Mouse (Mus musculus): ENCODE measurements around the gene Ube2d3. TPM values are rescaled to one million over a fixed set of nuclear protein-coding genes. Genes with fewer than 3 reads are reported as not detected.
A peak's percentile ranks its signal among the peaks of the same experiment; 100 is the strongest.

Ube2d3 gene
- polyA plus RNA-seq, 1 experiment from 2014 or later, result 298 TPM

DNA sequence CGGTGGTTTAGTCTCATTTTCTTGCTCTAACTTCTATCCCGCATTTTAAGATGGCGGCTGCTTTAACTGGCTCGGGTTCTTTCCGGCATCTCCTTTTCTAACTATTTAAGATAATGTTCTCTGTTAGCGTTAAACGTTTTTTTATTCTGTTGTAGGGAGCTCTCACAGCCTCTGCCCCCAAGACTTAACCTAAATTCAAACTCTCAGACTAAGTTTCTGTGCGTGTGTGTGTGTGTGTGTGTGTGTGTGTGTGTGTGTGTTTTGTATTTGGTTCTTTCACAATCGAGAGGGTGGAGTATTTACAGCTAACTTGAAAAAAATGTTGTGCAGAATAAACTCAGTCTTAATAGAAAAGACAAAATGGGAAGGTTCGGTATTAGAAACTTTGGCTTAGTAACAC, 2.7 kb downstream of the Ube2d3 start:
- Histone ChIP-seq H3K36me3 (replicated peaks; ENCODE audit: insufficient read depth, low read length) (peaks cover 28% of the 10 kb centered on the region), H3K4me1 (ENCODE audit: insufficient read depth) (peaks cover 10% of the 10 kb centered on the region; the same call in 1 of the 2 replicates), H3K9ac (replicated peaks) (peak overlapping the region; percentile 98), H3K4me2 (ENCODE audit: low read depth, low read length) (peak overlapping the region; percentile 71), H3K9me3 (ENCODE audit: low read length) (no peaks in the 10 kb centered on the region), H3K27ac (ENCODE audit: low read depth) (peak overlapping the region; percentile 100), H3K27me3 (ENCODE audit: insufficient read depth, low read length) (no peaks in the 10 kb centered on the region), H3K4me3 (ENCODE audit: low read depth, low read length) (peak overlapping the region; percentile 78)
- 29% methylated on average over 10 of the region's 10 CpGs for WGBS (ENCODE audit: insufficient replicate concordance)
- peak; percentile 44 for DNase-seq
- TF ChIP-seq EP300 (IDR thresholded peaks at IDR 0.05; ENCODE audit: low read depth), result no peak
- no peak for TF ChIP-seq CTCF (IDR thresholded peaks at IDR 0.05; ENCODE audit: low read depth)
- ATAC-seq, result no peak

DNA sequence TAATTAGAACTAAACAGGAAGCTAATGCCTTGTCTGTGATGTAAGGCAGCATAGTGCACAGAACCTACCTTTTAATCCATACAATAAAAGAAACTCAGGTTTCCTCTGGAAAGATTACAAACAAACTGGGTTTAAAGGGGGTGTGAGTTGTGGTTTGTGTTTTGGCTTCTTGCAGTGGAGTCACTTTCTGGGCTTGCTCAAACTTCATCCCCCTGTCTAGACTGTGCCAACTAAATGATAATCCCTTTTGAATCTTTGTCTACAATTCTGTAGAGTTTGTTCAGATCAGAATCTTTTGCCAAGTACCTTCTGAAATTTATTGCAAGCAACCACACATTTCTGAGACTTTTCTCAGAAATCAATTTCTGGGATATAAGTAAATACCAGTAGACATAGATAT, 7.0 kb downstream of the Ube2d3 start:
- no peak overlapping the region for H3K27ac ChIP-seq (ENCODE audit: low read depth)
- peaks cover 10% of the 10 kb centered on the region; the same call in 1 of the 2 replicates for H3K4me1 ChIP-seq (ENCODE audit: insufficient read depth)
- H3K36me3 ChIP-seq (replicated peaks; ENCODE audit: insufficient read depth, low read length), result peaks cover 40% of the 10 kb centered on the region
- no peak overlapping the region for H3K4me3 ChIP-seq (ENCODE audit: low read depth, low read length)
- no peak for DNase-seq
- TF ChIP-seq EP300 (IDR thresholded peaks at IDR 0.05; ENCODE audit: low read depth) (no peak), CTCF (IDR thresholded peaks at IDR 0.05; ENCODE audit: low read depth) (no peak)
- no peak for ATAC-seq
- H3K9me3 ChIP-seq (ENCODE audit: low read length), result no peaks in the 10 kb centered on the region
- no peaks in the 10 kb centered on the region for H3K27me3 ChIP-seq (ENCODE audit: insufficient read depth, low read length)
- no peak overlapping the region for H3K9ac ChIP-seq (replicated peaks)
- H3K4me2 ChIP-seq (ENCODE audit: low read depth, low read length), result no peak overlapping the region

DNA sequence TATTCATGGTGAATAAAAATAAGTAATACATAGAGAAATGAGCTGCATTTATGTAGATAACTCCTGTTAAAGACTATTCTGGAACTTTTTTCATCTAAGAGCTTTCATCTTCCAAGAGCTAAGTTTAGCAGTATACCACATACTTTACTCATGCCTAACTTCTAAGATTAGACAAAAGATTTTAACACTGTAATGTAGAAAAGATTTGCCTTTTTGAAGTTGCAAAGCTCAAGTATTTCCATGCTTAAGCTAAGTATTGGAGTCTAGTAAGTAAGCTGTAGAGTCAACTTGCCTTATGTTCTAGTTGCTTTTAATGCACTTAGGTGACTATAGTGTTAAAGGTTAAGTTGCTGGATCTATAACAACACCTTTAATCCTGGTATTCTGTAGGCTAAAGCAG, 21.0 kb downstream of the Ube2d3 start:
- no peak overlapping the region for H3K9ac ChIP-seq (replicated peaks)
- H3K4me2 ChIP-seq (ENCODE audit: low read depth, low read length), result no peak overlapping the region
- peaks cover 66% of the 10 kb centered on the region for H3K36me3 ChIP-seq (replicated peaks; ENCODE audit: insufficient read depth, low read length)
- DNase-seq, result no peak
- no peak for ATAC-seq
- H3K4me3 ChIP-seq (ENCODE audit: low read depth, low read length), result no peak overlapping the region
- no peaks in the 10 kb centered on the region for H3K9me3 ChIP-seq (ENCODE audit: low read length)
- H3K4me1 ChIP-seq (ENCODE audit: insufficient read depth), result no peaks in the 10 kb centered on the region
- H3K27me3 ChIP-seq (ENCODE audit: insufficient read depth, low read length), result no peaks in the 10 kb centered on the region
- H3K27ac ChIP-seq (ENCODE audit: low read depth), result no peak overlapping the region
- TF ChIP-seq CTCF (IDR thresholded peaks at IDR 0.05; ENCODE audit: low read depth) (no peak), EP300 (IDR thresholded peaks at IDR 0.05; ENCODE audit: low read depth) (no peak)

DNA sequence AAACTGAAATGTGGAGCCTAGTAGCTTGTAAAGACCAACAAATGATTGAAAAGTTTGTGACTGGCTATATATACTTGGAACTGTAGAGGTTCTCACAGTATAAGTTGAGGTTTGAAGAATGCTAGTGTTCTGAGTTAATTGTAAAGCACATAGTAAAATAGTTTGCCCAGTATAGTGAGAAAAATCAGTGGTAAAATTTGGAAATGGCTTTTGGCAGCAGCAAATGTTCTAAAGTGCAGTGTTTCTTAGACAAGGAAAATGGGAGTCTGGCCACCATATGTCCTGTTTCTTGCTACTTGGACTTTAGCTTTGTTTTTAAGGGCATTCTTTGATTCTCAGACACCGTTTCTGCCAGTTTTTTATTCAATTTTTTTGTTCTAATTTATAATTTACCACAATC, 30.5 kb downstream of the Ube2d3 start:
- TF ChIP-seq EP300 (IDR thresholded peaks at IDR 0.05; ENCODE audit: low read depth) (no peak), CTCF (IDR thresholded peaks at IDR 0.05; ENCODE audit: low read depth) (no peak)
- H3K27ac ChIP-seq (ENCODE audit: low read depth), result no peak overlapping the region
- H3K27me3 ChIP-seq (ENCODE audit: insufficient read depth, low read length), result no peaks in the 10 kb centered on the region
- no peaks in the 10 kb centered on the region for H3K4me1 ChIP-seq (ENCODE audit: insufficient read depth)
- no peak overlapping the region for H3K9ac ChIP-seq (replicated peaks)
- peaks cover 26% of the 10 kb centered on the region for H3K36me3 ChIP-seq (replicated peaks; ENCODE audit: insufficient read depth, low read length)
- H3K9me3 ChIP-seq (ENCODE audit: low read length), result no peaks in the 10 kb centered on the region
- DNase-seq (no peak), ATAC-seq (no peak)
- no peak overlapping the region for H3K4me3 ChIP-seq (ENCODE audit: low read depth, low read length)
- WGBS (ENCODE audit: insufficient replicate concordance), result 82% methylated on average over 1 of the region's 1 CpGs
- no peak overlapping the region for H3K4me2 ChIP-seq (ENCODE audit: low read depth, low read length)

DNA sequence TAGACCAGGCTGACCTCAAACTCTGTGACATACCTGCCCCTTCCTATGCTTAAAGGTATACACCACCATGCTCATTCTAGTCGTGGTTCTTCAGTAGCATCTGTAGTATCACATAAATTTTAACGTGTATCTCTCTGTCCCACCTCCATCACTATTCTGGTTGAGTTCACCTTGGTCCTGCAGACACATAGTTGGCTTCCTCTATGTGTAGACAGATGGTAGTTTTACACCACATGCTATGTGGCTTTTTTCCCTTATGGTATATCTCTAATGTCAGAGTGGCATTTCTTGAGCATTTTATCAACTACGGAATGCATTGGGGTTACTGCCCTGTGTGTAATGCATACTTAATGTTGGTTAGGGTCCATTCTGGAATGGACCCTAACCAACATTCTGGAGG, 31.2 kb downstream of the Ube2d3 start:
- H3K36me3 ChIP-seq (replicated peaks; ENCODE audit: insufficient read depth, low read length), result peaks cover 21% of the 10 kb centered on the region
- H3K9ac ChIP-seq (replicated peaks), result no peak overlapping the region
- H3K4me1 ChIP-seq (ENCODE audit: insufficient read depth), result no peaks in the 10 kb centered on the region
- DNase-seq (no peak), ATAC-seq (no peak)
- no peak overlapping the region for H3K4me2 ChIP-seq (ENCODE audit: low read depth, low read length)
- no peaks in the 10 kb centered on the region for H3K9me3 ChIP-seq (ENCODE audit: low read length)
- no peak overlapping the region for H3K27ac ChIP-seq (ENCODE audit: low read depth)
- no peak overlapping the region for H3K4me3 ChIP-seq (ENCODE audit: low read depth, low read length)
- H3K27me3 ChIP-seq (ENCODE audit: insufficient read depth, low read length), result no peaks in the 10 kb centered on the region
- WGBS (ENCODE audit: insufficient replicate concordance), result 62% methylated on average over 3 of the region's 3 CpGs
- no peak for TF ChIP-seq EP300 (IDR thresholded peaks at IDR 0.05; ENCODE audit: low read depth)
- TF ChIP-seq CTCF (IDR thresholded peaks at IDR 0.05; ENCODE audit: low read depth), result no peak

DNA sequence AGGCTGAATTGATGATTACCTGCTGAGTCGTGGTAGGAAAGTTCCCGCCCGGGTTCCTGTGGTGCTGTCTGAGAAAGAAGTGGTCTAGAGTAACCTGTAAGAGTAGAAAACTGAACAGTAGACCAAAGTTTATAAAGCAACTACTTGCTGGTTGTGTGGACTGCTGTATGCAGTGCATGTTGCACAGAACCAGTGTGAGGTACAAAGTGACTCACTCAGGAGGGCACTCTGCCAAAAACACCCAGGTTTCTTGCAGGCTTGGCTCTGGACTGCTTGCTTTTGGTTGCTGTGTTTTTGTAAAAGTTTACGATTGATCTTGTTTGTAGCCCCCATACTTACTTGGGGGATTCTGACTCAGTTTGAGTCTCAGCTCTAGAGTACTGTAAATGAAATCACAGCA, 32.0 kb downstream of the Ube2d3 start:
- H3K4me2 ChIP-seq (ENCODE audit: low read depth, low read length), result no peak overlapping the region
- H3K27me3 ChIP-seq (ENCODE audit: insufficient read depth, low read length), result no peaks in the 10 kb centered on the region
- no peak overlapping the region for H3K9ac ChIP-seq (replicated peaks)
- 47% methylated on average over 4 of the region's 4 CpGs for WGBS (ENCODE audit: insufficient replicate concordance)
- TF ChIP-seq EP300 (IDR thresholded peaks at IDR 0.05; ENCODE audit: low read depth) (no peak), CTCF (IDR thresholded peaks at IDR 0.05; ENCODE audit: low read depth) (no peak)
- DNase-seq (peak; percentile 67), ATAC-seq (peak; percentile 79)
- no peak overlapping the region for H3K4me3 ChIP-seq (ENCODE audit: low read depth, low read length)
- H3K27ac ChIP-seq (ENCODE audit: low read depth), result no peak overlapping the region
- peaks cover 13% of the 10 kb centered on the region for H3K36me3 ChIP-seq (replicated peaks; ENCODE audit: insufficient read depth, low read length)
- no peaks in the 10 kb centered on the region for H3K4me1 ChIP-seq (ENCODE audit: insufficient read depth)
- H3K9me3 ChIP-seq (ENCODE audit: low read length), result no peaks in the 10 kb centered on the region

DNA sequence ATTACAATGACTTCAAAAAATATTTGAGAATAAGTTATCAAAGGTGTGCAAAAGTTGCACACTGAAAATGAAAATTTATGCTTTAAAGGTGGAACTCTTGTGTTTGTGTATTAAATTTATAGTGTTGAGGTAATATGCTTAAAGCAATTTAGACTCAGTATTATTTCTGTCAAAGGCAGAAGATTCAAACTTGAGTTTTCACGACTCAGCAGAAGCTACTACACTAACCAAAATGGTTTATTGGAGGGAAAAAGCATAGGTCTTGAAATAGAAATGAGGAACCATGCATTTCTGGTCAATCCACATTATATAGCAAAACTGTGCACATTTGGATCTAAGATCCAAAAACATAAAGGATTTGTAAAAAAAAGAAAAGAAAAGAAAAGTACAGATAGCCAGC, 32.9 kb downstream of the Ube2d3 start:
- no peak for ATAC-seq
- H3K27ac ChIP-seq (ENCODE audit: low read depth), result no peak overlapping the region
- H3K4me3 ChIP-seq (ENCODE audit: low read depth, low read length), result no peak overlapping the region
- TF ChIP-seq CTCF (IDR thresholded peaks at IDR 0.05; ENCODE audit: low read depth) (no peak), EP300 (IDR thresholded peaks at IDR 0.05; ENCODE audit: low read depth) (no peak)
- no peak for DNase-seq
- no peak overlapping the region for H3K4me2 ChIP-seq (ENCODE audit: low read depth, low read length)
- no peak overlapping the region for H3K9ac ChIP-seq (replicated peaks)
- H3K4me1 ChIP-seq (ENCODE audit: insufficient read depth), result no peaks in the 10 kb centered on the region
- peaks cover 13% of the 10 kb centered on the region for H3K36me3 ChIP-seq (replicated peaks; ENCODE audit: insufficient read depth, low read length)
- no peaks in the 10 kb centered on the region for H3K9me3 ChIP-seq (ENCODE audit: low read length)
- 43% methylated on average over 1 of the region's 1 CpGs for WGBS (ENCODE audit: insufficient replicate concordance)
- H3K27me3 ChIP-seq (ENCODE audit: insufficient read depth, low read length), result no peaks in the 10 kb centered on the region

Data from liver, postnatal 0 days (tissue).